8 mouse cellular contexts compared by ENCODE assay signal in genomic region chr2:92459921-92460707, GRCm38 (mm10). TPM values are rescaled to one million over a fixed set of nuclear protein-coding genes. Genes with fewer than 3 reads are reported as not detected.
DNase-seq lines count a peak whose midpoint lies in the region; ATAC-seq lines count a peak whose summit lies in the region.

Slc35c1 (minus strand) TSS chr2:92460538.

- ATAC-seq in heart, embryonic 13.5 days (ENCODE audit: extremely low read depth, insufficient number of reproducible peaks, low FRiP score, low TSS enrichment) = no peak
- ATAC-seq in kidney, embryonic 15.5 days (replicated peaks; ENCODE audit: low FRiP score) = peak; percentile 14
- peak; percentile 14; the same call in 1 of the 2 replicates for ATAC-seq in liver, embryonic 15.5 days (ENCODE audit: insufficient read depth)

- H3K4me2 ChIP-seq in heart, embryonic 13.5 days = peak within 1 kb of the TSS; percentile 85
- peak within 1 kb of the TSS; percentile 86 for H3K4me2 ChIP-seq in kidney, embryonic 15.5 days
- H3K4me2 ChIP-seq in liver, embryonic 15.5 days = peak within 1 kb of the TSS; percentile 92

- H3K4me1 ChIP-seq in heart, embryonic 13.5 days = peaks cover 40% of the 10 kb centered on the region
- peaks cover 42% of the 10 kb centered on the region for H3K4me1 ChIP-seq in kidney, embryonic 15.5 days
- H3K4me1 ChIP-seq in liver, embryonic 15.5 days (replicated peaks) = peaks cover 51% of the 10 kb centered on the region

- 0 out of 2 replicates have a peak, but pooled peaks cover under 1% of the 10 kb centered on the region for H3K36me3 ChIP-seq in heart, embryonic 13.5 days
- no peaks in the 10 kb centered on the region; the same call in 1 of the 2 replicates for H3K36me3 ChIP-seq in kidney, embryonic 15.5 days
- H3K36me3 ChIP-seq in liver, embryonic 15.5 days (replicated peaks) = peaks cover 4% of the 10 kb centered on the region; the same call in 1 of the 2 replicates

- peak; percentile 52 for DNase-seq in ovary, postnatal 36 days (ENCODE audit: low spot score)
- no peak for DNase-seq in ovary, adult 18-20 months (ENCODE audit: low spot score)
- DNase-seq in cerebellum, postnatal 14 days = peak; percentile 53 to 58
- DNase-seq in neural tube, embryonic 10.5 days (ENCODE audit: extremely low spot score, low spot score) = peak; percentile 35
- DNase-seq in urinary bladder, postnatal 14 days (ENCODE audit: low spot score) = peak; percentile 61

- no peaks in the 10 kb centered on the region for H3K9me3 ChIP-seq in heart, embryonic 13.5 days
- no peaks in the 10 kb centered on the region for H3K9me3 ChIP-seq in kidney, embryonic 15.5 days (replicated peaks)
- no peaks in the 10 kb centered on the region for H3K9me3 ChIP-seq in liver, embryonic 15.5 days (replicated peaks)

- H3K27ac ChIP-seq in heart, embryonic 13.5 days (replicated peaks) = peak within 1 kb of the TSS; percentile 57
- H3K27ac ChIP-seq in kidney, embryonic 15.5 days = peak within 1 kb of the TSS; percentile 75
- peak within 1 kb of the TSS; percentile 48; the same call in 1 of the 2 replicates for H3K27ac ChIP-seq in liver, embryonic 15.5 days (replicated peaks)

- H3K4me3 ChIP-seq in heart, embryonic 13.5 days = peak within 1 kb of the TSS; percentile 75
- peak within 1 kb of the TSS; percentile 91 for H3K4me3 ChIP-seq in kidney, embryonic 15.5 days (replicated peaks)
- H3K4me3 ChIP-seq in liver, embryonic 15.5 days (replicated peaks) = peak within 1 kb of the TSS; percentile 66

- 2% methylated on average over 34 of the region's 34 CpGs for WGBS in heart, embryonic 13.5 days
- WGBS in kidney, embryonic 15.5 days = under 1% methylated on average over 34 of the region's 34 CpGs
- 3% methylated on average over 34 of the region's 34 CpGs for WGBS in liver, embryonic 15.5 days (ENCODE audit: insufficient replicate concordance)

- peaks cover 21% of the 10 kb centered on the region for H3K27me3 ChIP-seq in heart, embryonic 13.5 days (replicated peaks)
- peaks cover 26% of the 10 kb centered on the region for H3K27me3 ChIP-seq in kidney, embryonic 15.5 days
- H3K27me3 ChIP-seq in liver, embryonic 15.5 days = peaks cover 15% of the 10 kb centered on the region

- H3K9ac ChIP-seq in heart, embryonic 13.5 days = peak within 1 kb of the TSS; percentile 84
- peak within 1 kb of the TSS; percentile 66 for H3K9ac ChIP-seq in kidney, embryonic 15.5 days
- H3K9ac ChIP-seq in liver, embryonic 15.5 days = peak within 1 kb of the TSS; percentile 60

RNA-seq across cellular contexts. Expression of gene Slc35c1, which starts in this region (rescaled TPM):
- polyA plus RNA-seq in heart, embryonic 13.5 days (2015; fragmentation: Nextera tagmentation; extraction: Ambion mirVana) = 7.7 and 8.9 TPM in 2 replicates
- 15.1 and 16.2 TPM in 2 replicates for polyA plus RNA-seq in kidney, embryonic 15.5 days (2015; fragmentation: Nextera tagmentation; extraction: Ambion mirVana)
- 11.0 and 11.6 TPM in 2 replicates for polyA plus RNA-seq in liver, embryonic 15.5 days (2015; fragmentation: Nextera tagmentation; extraction: Ambion mirVana)
